In the genomic region with DNA sequence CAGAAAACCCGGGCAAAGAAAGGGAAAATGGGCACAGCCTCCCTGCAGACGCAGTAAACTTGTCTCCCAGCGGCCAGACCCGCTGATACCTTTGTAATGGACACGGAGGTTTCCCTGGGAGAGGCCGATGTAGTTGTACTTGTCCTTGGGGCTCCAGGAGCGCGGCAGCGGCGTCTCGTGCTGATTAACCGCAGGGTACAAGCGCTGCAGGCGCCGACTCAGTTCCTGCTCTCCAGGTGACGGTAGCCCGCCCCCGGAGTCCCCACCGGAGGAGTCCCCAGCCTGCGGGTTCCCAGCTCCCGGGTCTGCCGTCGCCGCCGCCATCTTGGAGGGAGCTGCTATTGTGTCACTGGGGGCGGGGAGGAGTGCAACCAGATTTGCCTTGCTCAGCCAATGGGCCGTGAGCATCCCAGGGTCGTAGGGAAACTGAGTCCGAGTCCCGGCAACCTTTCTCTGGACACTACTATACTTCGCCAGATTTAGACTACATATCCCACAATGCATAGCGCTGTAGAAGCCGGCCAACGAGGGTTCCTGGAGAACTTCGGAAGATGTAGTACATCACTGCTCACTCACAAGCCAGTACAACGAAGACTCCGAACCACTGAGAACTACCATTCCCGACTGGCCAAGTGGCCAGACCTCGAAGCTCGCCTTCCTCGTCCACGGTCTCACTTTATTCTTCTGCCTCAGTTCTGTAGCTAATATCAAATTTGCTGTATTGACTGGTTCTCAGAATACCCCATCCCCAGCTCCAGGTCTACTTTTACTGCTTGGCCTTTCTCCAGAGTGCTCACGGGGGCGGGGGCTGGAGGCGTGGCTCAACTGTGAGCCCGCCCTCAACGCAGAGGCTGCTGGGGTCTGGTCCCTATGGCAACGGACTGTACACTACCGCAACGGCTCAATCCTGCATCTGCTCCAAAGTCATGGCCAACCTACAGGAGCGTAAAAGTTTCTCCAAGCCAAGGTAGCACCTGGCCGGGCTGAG, we compare ENCODE assay signal across 8 mouse cellular contexts. TPM values are rescaled to one million over a fixed set of nuclear protein-coding genes. Genes with fewer than 3 reads are reported as not detected.
DNase-seq lines count a peak whose midpoint lies in the region; ATAC-seq and TF ChIP-seq lines count a peak whose summit lies in the region.

A gene (minus strand): TSS at position 490 of the 988 bp plus-strand sequence.
A gene (plus strand): TSS at position 871 of the 988 bp plus-strand sequence.

- TF ChIP-seq CTCF in lung, postnatal 0 days (IDR thresholded peaks at IDR 0.05): no peak

- H3K9me3 ChIP-seq in hindbrain, embryonic 10.5 days: no peaks in the 10 kb centered on the region
- no peaks in the 10 kb centered on the region for H3K9me3 ChIP-seq in lung, postnatal 0 days (ENCODE audit: low read length)

- peak within 1 kb of the TSS; percentile 80 for H3K4me3 ChIP-seq in hindbrain, embryonic 10.5 days
- peak within 1 kb of the TSS; percentile 96 for H3K4me3 ChIP-seq in lung, postnatal 0 days (ENCODE audit: low read depth, low read length)

- H3K4me2 ChIP-seq in lung, postnatal 0 days (replicated peaks; ENCODE audit: low read depth, low read length): peak within 1 kb of the TSS; percentile 80

- peak within 1 kb of the TSS; percentile 91 for H3K27ac ChIP-seq in hindbrain, embryonic 10.5 days
- peak within 1 kb of the TSS; percentile 82 for H3K27ac ChIP-seq in lung, postnatal 0 days (ENCODE audit: low read length)

- H3K27me3 ChIP-seq in hindbrain, embryonic 10.5 days (ENCODE audit: insufficient read depth, poor library complexity, severe bottlenecking): no peaks in the 10 kb centered on the region
- no peaks in the 10 kb centered on the region for H3K27me3 ChIP-seq in lung, postnatal 0 days (replicated peaks; ENCODE audit: insufficient read depth, low read length)

- WGBS in hindbrain, embryonic 10.5 days: under 1% methylated on average over 52 of the region's 52 CpGs
- under 1% methylated on average over 52 of the region's 52 CpGs for WGBS in lung, postnatal 0 days

- peaks cover 19% of the 10 kb centered on the region for H3K4me1 ChIP-seq in hindbrain, embryonic 10.5 days (replicated peaks)
- H3K4me1 ChIP-seq in lung, postnatal 0 days (ENCODE audit: insufficient read depth, low read depth, low read length): peaks cover 13% of the 10 kb centered on the region

- peak; percentile 99 for DNase-seq in MN1 (ENCODE audit: low spot score)
- DNase-seq in cerebellum, adult 9-10 months: peak; percentile 100
- DNase-seq in hindbrain, embryonic 10.5 days (ENCODE audit: low spot score): peak; percentile 96
- peak; percentile 99 for DNase-seq in layer of hippocampus, adult 9-11 months
- DNase-seq in lung, postnatal 0 days (ENCODE audit: low spot score): peak; percentile 100
- peak; percentile 87 for DNase-seq in ovary, postnatal 14 days (ENCODE audit: low spot score)
- peak; percentile 97 for DNase-seq in thymus, postnatal 14 days

- peak within 1 kb of the TSS; percentile 94 for H3K9ac ChIP-seq in lung, postnatal 0 days (replicated peaks; ENCODE audit: low read depth)

- peaks cover 38% of the 10 kb centered on the region for H3K36me3 ChIP-seq in hindbrain, embryonic 10.5 days
- peaks cover 8% of the 10 kb centered on the region for H3K36me3 ChIP-seq in lung, postnatal 0 days (ENCODE audit: insufficient read depth, low read length)

- TF ChIP-seq EP300 in lung, postnatal 0 days (IDR thresholded peaks at IDR 0.05): no peak

- ATAC-seq in frontal cortex, adult (ENCODE audit: low TSS enrichment): peak; percentile 98
- ATAC-seq in lung, postnatal 0 days: peak; percentile 97

RNA-seq across cellular contexts. Expression of the first gene that starts in this region (rescaled TPM):
- polyA plus RNA-seq in hindbrain, embryonic 10.5 days (2016; fragmentation: Nextera tagmentation; extraction: Ambion mirVana): 10.4 and 11.1 TPM in 2 replicates
- 10.5 and 10.9 TPM in 2 replicates for polyA plus RNA-seq in lung, postnatal 0 days (2015; fragmentation: Nextera tagmentation; extraction: Ambion mirVana)

RNA-seq across cellular contexts. Expression of the second gene that starts in this region (rescaled TPM):
- 0.51 and 1.8 TPM in 2 replicates for polyA plus RNA-seq in hindbrain, embryonic 10.5 days (2016; fragmentation: Nextera tagmentation; extraction: Ambion mirVana)
- polyA plus RNA-seq in lung, postnatal 0 days (2015; fragmentation: Nextera tagmentation; extraction: Ambion mirVana): 2.9 and 3.7 TPM in 2 replicates

Comparison
In these comparisons a context has a peak if more than half of its experiments do, and no peak if none do; other contexts are left out.
1. Peak in every context shown above with its lines: DNase-seq, ATAC-seq, H3K4me3 ChIP-seq and H3K27ac ChIP-seq.